Mouse (Mus musculus) hindbrain, embryonic 14.5 days (tissue): Measurements from ENCODE around the gene Tmem107. TPM values are rescaled to one million over a fixed set of nuclear protein-coding genes. Genes with fewer than 3 reads are reported as not detected.
A peak's percentile ranks its signal among the peaks of the same experiment; 100 is the strongest.

Experiments
- ATAC-seq: fragments of 200-750 bp; cut with Nextera tagmentation; 2 replicates; pipeline ENCODE4 v1.8.0; 2017; ENCODE audit warnings: moderate number of reproducible peaks, mild to moderate bottlenecking, moderate TSS enrichment, moderate library complexity; ENCODE audit not compliant: low FRiP score
- DNase-seq: peaks from one replicate; pipeline ENCODE4 v3.0.0-alpha.2; 2015; ENCODE audit warnings: low spot score
- H3K27ac ChIP-seq: fragments of 300-500 bp; sonication (generic); 2 replicates; pipeline ENCODE4 v1.5.1; 2014; ENCODE audit warnings: mild to moderate bottlenecking, moderate library complexity
- H3K27me3 ChIP-seq: fragments of 300-500 bp; sonication (generic); 2 replicates; pipeline ENCODE4 v1.6.1; 2014; ENCODE audit warnings: mild to moderate bottlenecking, low read length, mixed read lengths; ENCODE audit not compliant: control insufficient read depth, insufficient read depth
- H3K36me3 ChIP-seq: fragments of 300-500 bp; sonication (generic); replicated peaks from 2 replicates; pipeline ENCODE4 v1.6.1; 2014; ENCODE audit not compliant: control insufficient read depth, insufficient read depth
- H3K4me1 ChIP-seq: fragments of 300-500 bp; sonication (generic); replicated peaks from 2 replicates; pipeline ENCODE4 v1.6.1; 2014; ENCODE audit warnings: antibody characterized with exemption, low read length, mixed read lengths; ENCODE audit not compliant: control insufficient read depth, insufficient read depth
- H3K4me2 ChIP-seq: fragments of 300-500 bp; sonication (generic); replicated peaks from 2 replicates; pipeline ENCODE4 v1.6.1; 2014; ENCODE audit warnings: mild to moderate bottlenecking, moderate library complexity
- H3K4me3 ChIP-seq: fragments of 300-500 bp; sonication (generic); replicated peaks from 2 replicates; pipeline ENCODE4 v1.5.1; 2014; ENCODE audit warnings: mild to moderate bottlenecking, low read length
- H3K9ac ChIP-seq: fragments of 300-500 bp; sonication (generic); 2 replicates; pipeline ENCODE4 v1.6.1; 2014
- H3K9me3 ChIP-seq: fragments of 300-500 bp; sonication (generic); 2 replicates; pipeline ENCODE4 v1.6.1; 2016; ENCODE audit warnings: low read length; ENCODE audit not compliant: control insufficient read depth
- WGBS: fragments of 180-500 bp; shearing (Covaris S2); extraction: QIAGEN DNeasy Blood & Tissue Kit; methylation state at CpG from one replicate; pipeline ENCODE4 v1.1.7; 2014; 5-methylcytosine and 5-hydroxymethylcytosine counted together
- polyA plus RNA-seq: library from polyadenylated mRNA; unstranded; fragments of >200 nt; fragmentation: Nextera tagmentation; extraction: Ambion mirVana; gene quantifications from 2 replicates; pipeline ENCODE4 v1.2.1, GENCODE M21; 2014

Tmem107 gene
- polyA plus RNA-seq, 1 experiment from 2014 or later: 40.3 TPM

DNA sequence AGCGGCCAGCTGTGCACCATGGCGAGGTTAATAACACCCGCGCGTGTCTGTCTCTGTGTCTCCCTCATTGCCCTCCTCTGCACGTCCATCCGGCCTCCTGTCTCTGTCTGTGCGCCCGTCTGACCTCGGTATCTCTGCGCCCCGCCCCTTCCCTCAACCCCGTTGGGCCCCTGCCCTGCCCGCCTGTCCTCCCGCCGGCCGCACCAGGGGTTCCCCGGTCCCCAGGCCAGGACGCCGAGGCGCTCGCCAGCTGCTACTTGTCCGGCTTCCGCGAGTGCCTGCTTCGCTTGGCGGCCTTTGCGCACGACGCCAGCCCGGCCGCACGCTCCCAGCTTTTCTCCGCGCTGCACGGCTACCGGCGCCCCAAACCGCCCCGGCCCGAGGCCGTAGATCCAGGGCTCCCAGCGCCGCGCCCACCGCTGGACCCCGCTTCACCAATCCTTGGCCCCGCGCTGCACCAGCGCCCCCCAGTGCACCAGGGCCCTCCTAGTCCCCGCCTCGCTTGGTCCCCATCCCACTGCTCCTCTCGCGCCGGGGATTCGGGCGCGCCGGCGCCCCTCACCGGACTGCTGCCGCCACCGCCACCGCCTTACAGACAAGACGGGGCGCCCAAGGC lies 51.8 kb downstream of the Tmem107 start, which contains the start of gene 9130213A22Rik:
9130213A22Rik (minus strand) TSS at position 254 of the 616 bp plus-strand sequence.
- Histone ChIP-seq H3K9ac (peak within 1 kb of the TSS; percentile 72), H3K9me3 (no peaks in the 10 kb centered on the region), H3K4me2 (peak within 1 kb of the TSS; percentile 98), H3K27ac (peak within 1 kb of the TSS; percentile 1; the same call in 1 of the 2 replicates), H3K36me3 (no peaks in the 10 kb centered on the region), H3K4me1 (peaks cover 21% of the 10 kb centered on the region), H3K27me3 (peaks cover 19% of the 10 kb centered on the region), H3K4me3 (peak within 1 kb of the TSS; percentile 59)
- DNase-seq (peak; percentile 74), ATAC-seq (peak; percentile 61)
- WGBS: under 1% methylated on average over 58 of the region's 66 CpGs

Other genes with a start within 250 kb of the Tmem107 start
- gene Ndel1, start 198.9 kb upstream of the Tmem107 start, polyA plus RNA-seq: 91.2 and 97.1 TPM in 2 replicates
- not detected in 2 replicates for gene Rnf222, start 182.3 kb upstream of the Tmem107 start, polyA plus RNA-seq
- 573 and 680 TPM in 2 replicates for gene Rpl26, start 169.2 kb upstream of the Tmem107 start, polyA plus RNA-seq
- 0.52 and 0.56 TPM in 2 replicates for gene Odf4, start 143.7 kb upstream of the Tmem107 start, polyA plus RNA-seq
- gene Arhgef15, start 113.3 kb upstream of the Tmem107 start, polyA plus RNA-seq: 20.1 and 23.4 TPM in 2 replicates
- gene Slc25a35, start 102.7 kb upstream of the Tmem107 start, polyA plus RNA-seq: 2.0 and 2.3 TPM in 2 replicates
- gene Rangrf, start 95.6 kb upstream of the Tmem107 start, polyA plus RNA-seq: 26.2 and 32.3 TPM in 2 replicates
- 12.7 and 15.3 TPM in 2 replicates for gene Pfas, start 62.3 kb upstream of the Tmem107 start, polyA plus RNA-seq
- 54.4 and 58.9 TPM in 2 replicates for gene Ctc1, start 54.9 kb upstream of the Tmem107 start, polyA plus RNA-seq
- 17.0 and 22.0 TPM in 2 replicates for gene Aurkb, start 25.2 kb upstream of the Tmem107 start, polyA plus RNA-seq
- gene Borcs6, start 11.1 kb upstream of the Tmem107 start, polyA plus RNA-seq: 18.6 and 24.3 TPM in 2 replicates
- gene Vamp2, start 17.7 kb downstream of the Tmem107 start, polyA plus RNA-seq: 324 and 368 TPM in 2 replicates
- 9.6 and 10.1 TPM in 2 replicates for gene Per1, start 24.4 kb downstream of the Tmem107 start, polyA plus RNA-seq
- gene Hes7, start 49.6 kb downstream of the Tmem107 start, polyA plus RNA-seq: 0.43 and 0.52 TPM in 2 replicates
- gene 9130213A22Rik, start 51.8 kb downstream of the Tmem107 start, polyA plus RNA-seq: 0.39 and 0.56 TPM in 2 replicates
- gene Aloxe3, start 55.1 kb downstream of the Tmem107 start, polyA plus RNA-seq: 4.3 and 4.9 TPM in 2 replicates
- 0.59 and 0.60 TPM in 2 replicates for gene Alox12b, start 86.2 kb downstream of the Tmem107 start, polyA plus RNA-seq
- gene Alox8, start 127.0 kb downstream of the Tmem107 start, polyA plus RNA-seq: 0.25 and 0.30 TPM in 2 replicates
- gene Gucy2e, start 166.2 kb downstream of the Tmem107 start, polyA plus RNA-seq: 0.29 and 0.34 TPM in 2 replicates